Mouse (Mus musculus): Measurements from ENCODE around the gene Gas7. TPM values are rescaled to one million over a fixed set of nuclear protein-coding genes. Genes with fewer than 3 reads are reported as not detected.

The Gas7 gene
- polyA plus RNA-seq, 1 experiment from 2014 or later = 4.0 TPM

- no peaks in the 10 kb centered on the region for H3K36me3 ChIP-seq (replicated peaks)
- DNase-seq (ENCODE audit: low spot score) = no peak
- H3K9me3 ChIP-seq = no peaks in the 10 kb centered on the region
- no peaks in the 10 kb centered on the region for H3K27me3 ChIP-seq (replicated peaks; ENCODE audit: low read depth, poor library complexity, severe bottlenecking)
- H3K4me1 ChIP-seq = no peaks in the 10 kb centered on the region
- H3K27ac ChIP-seq (replicated peaks) = no peak overlapping the region
- 84% methylated on average over 1 of the region's 1 CpGs for WGBS
- no peak overlapping the region for H3K4me3 ChIP-seq
Observed at GRCm38 (mm10) chr11:67733726-67734125, 278.5 kb downstream of the Gas7 start.

- no peak for DNase-seq (ENCODE audit: low spot score)
- Histone ChIP-seq H3K4me1 (no peaks in the 10 kb centered on the region), H3K9me3 (no peaks in the 10 kb centered on the region), H3K27me3 (replicated peaks; ENCODE audit: low read depth, poor library complexity, severe bottlenecking) (no peaks in the 10 kb centered on the region), H3K4me3 (no peak overlapping the region), H3K36me3 (replicated peaks) (no peaks in the 10 kb centered on the region), H3K27ac (replicated peaks) (no peak overlapping the region)
- 80% methylated on average over 3 of the region's 3 CpGs for WGBS
Observed at GRCm38 (mm10) chr11:67734597-67734996, 279.4 kb downstream of the Gas7 start.

- Histone ChIP-seq H3K27ac (replicated peaks) (no peak overlapping the region), H3K4me1 (no peaks in the 10 kb centered on the region), H3K27me3 (replicated peaks; ENCODE audit: low read depth, poor library complexity, severe bottlenecking) (no peaks in the 10 kb centered on the region), H3K9me3 (no peaks in the 10 kb centered on the region), H3K36me3 (replicated peaks) (no peaks in the 10 kb centered on the region), H3K4me3 (no peak overlapping the region)
- 81% methylated on average over 6 of the region's 6 CpGs for WGBS
- DNase-seq (ENCODE audit: low spot score) = no peak
Observed at GRCm38 (mm10) chr11:67738345-67738744, 283.1 kb downstream of the Gas7 start.

Other genes with a start within 250 kb of the Gas7 start
- 0.05 TPM in 1 of 2 replicates, not detected in the other for gene Myh4, start 217.4 kb upstream of the Gas7 start, polyA plus RNA-seq (2016; fragmentation: Nextera tagmentation; extraction: Ambion mirVana)
- 0.05 and 0.09 TPM in 2 replicates for gene Myh8, start 178.3 kb upstream of the Gas7 start, polyA plus RNA-seq (2016; fragmentation: Nextera tagmentation; extraction: Ambion mirVana)
- 0.05 TPM in 1 of 2 replicates, not detected in the other for gene Myh13, start 133.8 kb upstream of the Gas7 start, polyA plus RNA-seq (2016; fragmentation: Nextera tagmentation; extraction: Ambion mirVana)
- not detected in 2 replicates for gene Rcvrn, start 239.9 kb downstream of the Gas7 start, polyA plus RNA-seq (2016; fragmentation: Nextera tagmentation; extraction: Ambion mirVana)